Mouse (Mus musculus): ENCODE results near the gene Abca17.

Abca17 gene

DNA sequence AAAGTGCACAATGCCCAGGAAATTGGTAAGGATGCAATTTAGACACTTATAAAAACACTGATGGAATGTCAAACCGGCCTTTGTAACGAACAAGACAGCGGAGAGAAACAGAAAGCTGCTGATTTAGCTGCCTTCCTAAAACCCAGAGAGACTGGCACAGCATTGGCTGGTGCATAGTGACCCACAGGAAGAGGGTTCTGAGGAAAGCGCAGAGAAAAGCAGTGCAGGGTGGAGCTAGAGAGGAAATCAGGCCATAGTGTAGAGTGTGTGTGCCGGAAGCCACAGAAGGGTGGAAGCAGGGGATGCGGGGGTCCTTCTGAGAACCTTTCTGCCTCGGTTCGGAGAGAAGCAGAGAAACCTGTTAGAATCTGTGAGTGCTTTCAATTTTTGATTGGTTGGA, 6.2 kb downstream of the Abca17 start:
- DNase-seq = no peak

DNA sequence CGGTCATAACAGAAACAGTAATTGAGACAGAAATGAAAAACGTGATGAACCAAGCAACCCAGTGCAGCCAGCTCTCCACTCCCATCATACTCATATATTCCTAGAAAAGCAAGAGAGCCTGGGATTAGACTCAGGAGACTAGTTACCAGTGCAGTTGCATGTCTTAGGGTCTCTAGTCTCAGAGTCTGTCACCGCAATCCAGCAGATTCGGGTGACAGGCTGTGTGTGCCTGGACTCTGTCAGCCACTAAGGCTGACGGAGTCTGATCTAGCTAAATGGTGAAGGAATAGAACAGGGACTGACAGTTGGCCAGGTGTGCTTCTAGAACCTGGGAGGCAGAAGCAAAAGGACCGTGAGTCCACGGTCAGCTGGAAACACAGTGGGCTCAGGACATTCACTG, 23.2 kb downstream of the Abca17 start:
- no peak for DNase-seq

DNA sequence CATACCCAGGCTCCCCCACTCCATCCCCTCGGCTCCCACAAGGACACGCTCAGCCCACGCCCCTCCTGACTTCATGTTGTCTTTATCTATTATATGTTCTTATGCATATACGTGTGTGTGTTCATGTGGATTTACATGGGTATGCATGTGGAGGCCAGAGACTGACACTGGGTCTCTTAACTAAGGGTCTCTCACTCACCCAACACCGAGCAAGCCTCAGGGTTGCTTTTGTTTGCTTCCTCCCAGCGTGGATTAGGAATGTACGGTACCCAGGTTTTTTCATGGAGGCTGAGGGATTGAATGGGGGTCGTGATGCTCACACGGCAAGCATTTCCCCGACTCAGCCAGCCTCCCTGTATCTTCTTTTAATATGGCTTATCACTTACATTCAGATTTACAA, 25.8 kb downstream of the Abca17 start:
- no peak for DNase-seq

DNA sequence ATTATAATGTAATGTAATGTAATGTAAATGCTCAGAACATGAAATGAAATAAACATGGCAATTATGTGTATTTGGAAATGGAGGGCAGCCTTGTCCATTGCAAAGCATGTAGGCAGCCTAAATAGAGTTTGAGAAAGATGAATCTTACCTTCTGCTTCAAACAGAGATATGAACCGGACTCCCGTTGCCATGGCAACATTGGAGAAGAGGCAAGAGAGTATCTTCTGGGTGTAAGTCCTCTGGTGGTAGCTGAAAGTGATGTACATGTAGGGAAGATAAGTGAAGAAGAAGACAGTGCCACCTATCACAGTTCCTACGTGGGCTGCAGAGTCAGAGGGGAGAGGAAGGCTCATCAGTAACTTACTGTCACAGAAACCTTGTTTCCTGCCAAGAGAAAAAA, 30.0 kb downstream of the Abca17 start:
- no peak for DNase-seq

DNA sequence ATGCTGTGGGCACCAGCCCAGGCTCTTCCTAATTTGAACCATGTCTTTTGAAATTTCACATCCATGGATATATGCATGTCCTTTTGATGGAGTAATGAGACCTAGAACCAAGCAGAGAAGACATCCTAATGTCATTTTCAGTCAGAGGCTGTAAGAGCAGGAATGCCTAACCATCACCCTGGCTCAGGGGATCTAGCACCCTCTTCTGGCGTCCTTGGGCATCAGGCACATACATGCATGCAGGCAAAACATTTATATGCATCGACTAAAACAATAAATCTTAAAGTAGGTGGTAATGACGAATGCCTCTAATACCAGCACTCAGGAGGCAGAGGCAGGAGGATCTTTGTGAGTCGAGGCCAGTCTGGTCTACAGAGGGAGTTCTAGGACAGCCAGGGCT, 43.4 kb downstream of the Abca17 start:
- peak; percentile 29 for DNase-seq

DNA sequence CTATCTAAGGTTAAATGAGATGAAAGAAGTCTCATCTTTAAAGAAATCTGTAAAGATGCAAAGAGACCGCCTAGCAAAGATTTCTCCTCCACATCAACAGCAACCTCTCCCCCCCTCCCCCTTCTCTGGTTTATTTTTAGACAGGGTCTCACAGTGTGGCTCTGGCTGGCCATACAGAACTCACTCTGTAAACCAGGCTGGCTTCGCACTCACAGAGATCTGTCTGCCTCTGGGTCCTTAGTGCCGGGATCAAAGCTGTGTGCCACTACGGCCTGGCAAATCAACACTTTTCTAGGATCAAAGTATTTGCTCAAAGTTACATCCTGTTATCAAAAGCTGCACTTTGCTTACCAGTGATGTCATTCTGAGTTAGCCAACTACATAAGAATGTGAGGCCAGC, 50.2 kb downstream of the Abca17 start:
- DNase-seq = no peak

GRCm38 (mm10) chr17:24289338-24289737, 61.5 kb downstream of the Abca17 start:
- no peak for DNase-seq

DNA sequence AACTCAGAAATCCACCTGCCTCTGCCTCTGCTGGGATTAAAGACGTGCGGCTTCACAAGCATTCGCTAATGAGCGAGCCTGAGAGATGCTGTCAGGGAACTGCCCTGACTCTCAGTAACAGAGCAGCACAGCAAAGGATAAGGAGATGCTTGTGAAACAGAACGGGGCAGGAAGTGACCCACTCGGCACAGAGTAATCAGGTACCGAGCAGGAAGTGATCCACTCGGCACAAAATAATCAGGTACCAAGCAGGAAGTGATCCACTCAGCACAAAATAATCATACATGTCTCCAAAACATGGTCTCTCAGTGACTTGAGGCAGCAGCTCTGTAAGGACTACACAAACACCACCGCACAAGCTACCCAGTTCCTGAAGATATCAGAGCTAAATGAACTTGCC, 62.4 kb downstream of the Abca17 start:
- no peak for DNase-seq

- no peak for DNase-seq
Observed at GRCm38 (mm10) chr17:24285680-24286079, 65.2 kb downstream of the Abca17 start.

- no peak for DNase-seq
Observed at GRCm38 (mm10) chr17:24283266-24283818, 67.5 kb downstream of the Abca17 start.

GRCm38 (mm10) chr17:24282637-24283036, 68.2 kb downstream of the Abca17 start:
- no peak for DNase-seq

DNA sequence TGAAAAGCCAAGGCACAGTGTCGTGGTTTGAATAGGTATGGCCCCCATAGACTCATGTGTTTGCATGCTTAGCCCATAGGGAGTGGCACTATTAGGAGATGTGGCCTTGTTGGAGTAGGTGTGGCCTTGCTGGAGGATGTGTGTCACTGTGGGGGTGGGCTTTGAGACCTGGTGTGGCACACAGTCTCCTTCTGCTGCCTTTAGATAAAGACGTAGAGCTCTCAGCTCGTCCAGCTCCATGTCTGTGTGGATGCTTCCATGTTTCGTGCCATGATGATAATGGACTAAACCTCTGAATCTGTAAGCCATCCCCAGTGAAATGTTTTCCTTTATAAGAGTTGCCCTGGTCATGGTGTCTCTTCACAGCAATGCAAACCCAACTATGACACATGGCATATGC, 71.0 kb downstream of the Abca17 start:
- DNase-seq = no peak

DNA sequence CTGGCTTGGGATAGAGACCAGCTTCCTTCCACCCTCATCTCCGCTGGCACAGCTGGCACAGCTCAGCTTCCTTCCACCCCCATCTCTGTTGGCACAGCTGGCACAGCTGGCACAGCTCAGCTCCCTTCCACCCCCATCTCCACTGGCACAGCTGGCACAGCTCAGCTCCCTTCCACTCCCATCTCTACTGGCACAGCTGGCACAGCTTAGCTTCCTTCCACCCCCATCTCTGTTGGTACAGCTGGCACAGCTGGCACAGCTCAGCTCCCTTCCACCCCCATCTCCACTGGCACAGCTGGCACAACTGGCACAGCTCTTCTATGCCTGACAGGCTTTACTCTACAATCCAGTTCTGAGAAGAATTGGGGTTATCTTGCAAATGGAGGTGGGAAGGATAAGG, 83.7 kb downstream of the Abca17 start:
- DNase-seq = no peak

GRCm38 (mm10) chr17:24264766-24265165, 86.1 kb downstream of the Abca17 start:
- no peak for DNase-seq

- no peak for DNase-seq
Observed at GRCm38 (mm10) chr17:24260516-24260915, 90.4 kb downstream of the Abca17 start.

DNA sequence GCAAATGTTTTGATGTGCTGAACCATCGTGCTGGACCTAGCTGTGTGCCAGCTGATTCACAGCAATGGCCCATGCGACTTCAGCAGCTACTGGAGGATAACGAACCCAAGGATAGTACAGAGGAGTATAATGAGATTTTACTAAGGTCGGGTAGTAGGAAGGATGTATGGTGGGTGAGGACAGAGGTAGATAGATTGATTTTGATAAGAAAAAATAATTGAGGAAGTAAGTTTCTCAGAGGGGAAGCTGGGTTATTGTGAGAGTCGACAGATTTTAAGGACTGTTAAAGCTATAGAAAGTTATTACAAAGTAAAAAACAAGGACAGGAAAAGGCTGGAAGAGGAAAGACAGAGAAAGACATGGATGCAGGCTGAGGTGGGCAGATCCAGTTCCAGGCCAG, 91.2 kb downstream of the Abca17 start:
- no peak for DNase-seq

GRCm38 (mm10) chr17:24258981-24259380, 91.9 kb downstream of the Abca17 start:
- DNase-seq = no peak

DNA sequence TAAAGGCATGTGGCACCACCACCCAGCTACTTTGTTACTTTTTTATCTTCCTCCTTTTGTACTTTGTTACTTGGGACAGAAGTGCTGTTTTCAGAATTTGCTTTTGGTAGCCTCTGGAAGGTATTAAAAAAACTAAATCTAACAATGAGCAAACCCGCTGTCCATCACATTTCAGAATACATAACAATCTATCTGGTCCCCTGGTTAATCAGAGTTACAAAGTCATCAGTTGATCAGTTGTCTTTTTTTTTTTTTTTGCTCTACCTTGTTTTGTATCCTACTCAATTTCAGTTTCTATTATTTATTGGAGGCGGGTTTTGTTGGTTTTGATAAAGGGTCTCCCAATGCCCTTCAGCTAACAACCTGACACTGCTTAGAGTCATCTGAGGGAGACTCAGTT, 98.5 kb downstream of the Abca17 start:
- no peak for DNase-seq

GRCm38 (mm10) chr17:24251320-24252069, 99.4 kb downstream of the Abca17 start, which contains the start of gene Ccnf:
Ccnf (minus strand) TSS chr17:24251484.
- peak; percentile 97 for DNase-seq

DNA sequence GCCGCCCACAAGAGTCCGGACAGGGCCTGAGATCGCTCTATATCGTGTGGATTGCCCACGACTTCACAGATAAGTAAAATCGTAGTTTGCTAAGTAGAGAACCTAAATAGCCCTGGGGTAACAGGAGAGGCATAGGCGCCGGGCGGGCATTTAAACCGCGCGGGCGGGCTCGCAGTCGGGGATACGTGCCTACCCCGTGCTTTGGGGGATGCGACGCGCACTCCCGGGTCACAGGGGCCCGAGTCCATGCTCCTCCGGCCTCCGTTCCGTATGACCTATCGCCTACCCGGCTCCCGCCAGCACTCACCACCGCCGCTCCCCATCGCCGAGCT, 99.9 kb downstream of the Abca17 start:
- DNase-seq = no peak

DNA sequence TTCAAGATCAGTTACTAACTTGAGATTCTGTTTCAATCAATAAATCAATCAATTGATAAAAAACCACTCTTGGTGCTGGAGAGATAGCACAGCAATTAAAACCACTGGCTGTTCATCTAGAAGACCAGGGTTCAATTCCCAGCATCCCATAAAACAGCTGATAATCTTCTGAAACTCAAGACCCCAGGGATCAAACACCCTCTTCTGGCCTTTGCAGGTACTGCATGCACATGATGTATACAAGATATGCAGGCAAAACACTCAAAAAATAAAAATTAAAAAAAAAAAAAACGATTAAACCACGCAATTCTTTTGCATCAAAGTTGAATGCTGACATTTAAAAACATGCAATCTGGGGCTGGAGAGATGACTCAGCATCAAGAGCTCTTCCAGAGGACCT, 102.2 kb downstream of the Abca17 start:
- no peak for DNase-seq

- no peak for DNase-seq
Observed at GRCm38 (mm10) chr17:24244061-24244460, 106.8 kb downstream of the Abca17 start.

GRCm38 (mm10) chr17:24243311-24243969, 107.4 kb downstream of the Abca17 start:
- no peak for DNase-seq

DNA sequence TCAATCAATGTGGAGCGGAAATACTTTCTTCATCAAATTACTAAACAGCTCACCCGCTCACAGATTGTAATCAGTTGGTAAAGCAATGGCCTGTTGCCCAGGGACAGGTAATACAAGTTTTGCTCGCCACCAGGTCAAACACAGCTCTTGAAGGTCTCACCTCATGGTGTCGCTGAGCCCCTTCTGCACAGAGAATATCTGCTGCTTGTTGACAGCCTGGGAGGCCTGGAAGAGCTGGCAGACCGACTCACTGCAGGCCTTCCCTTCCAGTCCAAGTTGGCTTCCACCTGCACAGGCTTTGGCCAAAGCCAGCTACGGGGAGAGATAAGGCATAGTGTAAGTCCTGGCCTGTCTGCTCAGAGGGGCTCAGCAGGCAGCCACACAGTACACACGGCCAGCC, 113.9 kb downstream of the Abca17 start:
- peak; percentile 86 for DNase-seq

- no peak for DNase-seq
Observed at GRCm38 (mm10) chr17:24236479-24236878, 114.4 kb downstream of the Abca17 start.

All from cerebellum, adult 11-12 months (tissue).